Mouse (Mus musculus) intestine, postnatal 0 days (tissue): ENCODE measurements around the gene Fam20b. TPM values are rescaled to one million over a fixed set of nuclear protein-coding genes. Genes with fewer than 3 reads are reported as not detected.
A peak's percentile ranks its signal among the peaks of the same experiment; 100 is the strongest.
"Not testable (repeated sequence)": the region's sequence is repeated elsewhere in the genome, so short reads cannot be mapped to it uniquely, and the experiment has no call there.

Experiments used
- ATAC-seq: fragments of 200-750 bp; cut with Nextera tagmentation; 2 replicates; pipeline ENCODE4 v1.8.0; 2017; ENCODE audit warnings: mild to moderate bottlenecking, moderate TSS enrichment, moderate library complexity
- H3K27ac ChIP-seq: fragments of 300-500 bp; sonication (generic); 2 replicates; pipeline ENCODE4 v1.5.1; 2014; ENCODE audit warnings: mild to moderate bottlenecking, low read depth, low read length, moderate library complexity
- H3K27me3 ChIP-seq: fragments of 300-500 bp; sonication (generic); replicated peaks from 2 replicates; pipeline ENCODE4 v1.6.1; 2014; ENCODE audit warnings: low read length, mixed read lengths; ENCODE audit not compliant: control insufficient read depth, insufficient read depth
- H3K36me3 ChIP-seq: fragments of 300-500 bp; sonication (generic); 2 replicates; pipeline ENCODE4 v1.6.1; 2014; ENCODE audit warnings: mild to moderate bottlenecking, moderate library complexity; ENCODE audit not compliant: control insufficient read depth, insufficient read depth
- H3K4me1 ChIP-seq: fragments of 300-500 bp; sonication (generic); replicated peaks from 2 replicates; pipeline ENCODE4 v1.6.1; 2014; ENCODE audit warnings: antibody characterized with exemption, low read length, mixed read lengths; ENCODE audit not compliant: control insufficient read depth, insufficient read depth
- H3K4me2 ChIP-seq: fragments of 300-500 bp; sonication (generic); replicated peaks from 2 replicates; pipeline ENCODE4 v1.6.1; 2014; ENCODE audit warnings: low read depth, mild to moderate bottlenecking, moderate library complexity
- H3K4me3 ChIP-seq: fragments of 300-500 bp; sonication (generic); 2 replicates; pipeline ENCODE4 v1.5.1; 2014; ENCODE audit warnings: low read depth, low read length
- H3K9ac ChIP-seq: fragments of 300-500 bp; sonication (generic); 2 replicates; pipeline ENCODE4 v1.6.1; 2014; ENCODE audit warnings: mild to moderate bottlenecking, low read depth, low read length
- H3K9me3 ChIP-seq: fragments of 300-500 bp; sonication (generic); 2 replicates; pipeline ENCODE4 v1.6.1; 2016; ENCODE audit warnings: mixed run types; ENCODE audit not compliant: control insufficient read depth
- CTCF ChIP-seq: sonication (generic); IDR thresholded peaks from 2 replicates; pipeline ENCODE4 v1.5.1; 2016; ENCODE audit warnings: low read depth, mild to moderate bottlenecking, control low read depth, antibody characterized with exemption, moderate library complexity
- WGBS: fragments of 180-500 bp; shearing (Covaris S2); extraction: QIAGEN DNeasy Blood & Tissue Kit; methylation state at CpG from one replicate; pipeline ENCODE4 v1.1.7; 2014; 5-methylcytosine and 5-hydroxymethylcytosine counted together
- polyA plus RNA-seq: library from polyadenylated mRNA; unstranded; fragments of >200 nt; fragmentation: Nextera tagmentation; extraction: Ambion mirVana; gene quantifications from 2 replicates; pipeline ENCODE4 v1.2.1, GENCODE M21; 2015

Fam20b gene
- polyA plus RNA-seq, 1 experiment from 2014 or later: 35.4 TPM

GRCm38 (mm10) chr1:156668602-156669001 is 50.3 kb downstream of the Fam20b start:
- H3K27ac ChIP-seq: no peak overlapping the region
- no peak overlapping the region for H3K4me3 ChIP-seq
- no peak overlapping the region for H3K4me2 ChIP-seq
- no peak for TF ChIP-seq CTCF
- no peaks in the 10 kb centered on the region for H3K9me3 ChIP-seq
- no peaks in the 10 kb centered on the region; the same call in 1 of the 2 replicates for H3K36me3 ChIP-seq
- no peak overlapping the region for H3K9ac ChIP-seq
- ATAC-seq: no peak
- no peaks in the 10 kb centered on the region for H3K27me3 ChIP-seq
- 43% methylated on average over 5 of the region's 5 CpGs for WGBS
- H3K4me1 ChIP-seq: no peaks in the 10 kb centered on the region

GRCm38 (mm10) chr1:156667141-156667926 is 51.6 kb downstream of the Fam20b start:
- H3K4me3 ChIP-seq: no peak overlapping the region

GRCm38 (mm10) chr1:156665777-156666176 is 53.1 kb downstream of the Fam20b start:
- H3K9ac ChIP-seq: no peak overlapping the region
- TF ChIP-seq CTCF: no peak
- no peak overlapping the region for H3K4me3 ChIP-seq
- no peaks in the 10 kb centered on the region; the same call in 1 of the 2 replicates for H3K36me3 ChIP-seq
- H3K9me3 ChIP-seq: no peaks in the 10 kb centered on the region
- H3K4me1 ChIP-seq: no peaks in the 10 kb centered on the region
- no peak overlapping the region for H3K4me2 ChIP-seq
- no peaks in the 10 kb centered on the region for H3K27me3 ChIP-seq
- ATAC-seq: no peak
- 88% methylated on average over 8 of the region's 8 CpGs for WGBS
- H3K27ac ChIP-seq: no peak overlapping the region

More at GRCm38 (mm10) chr1:156667141-156667926, 51.6 kb downstream of the Fam20b start:
- peak; percentile 91 for ATAC-seq
- Histone ChIP-seq H3K27ac (no peak overlapping the region), H3K36me3 (no peaks in the 10 kb centered on the region; the same call in 1 of the 2 replicates), H3K4me2 (peak overlapping the region; percentile 39; the same call in 1 of the 2 replicates), H3K9ac (no peak overlapping the region), H3K27me3 (no peaks in the 10 kb centered on the region), H3K4me1 (no peaks in the 10 kb centered on the region), H3K9me3 (no peaks in the 10 kb centered on the region)
- no peak for TF ChIP-seq CTCF
- 65% methylated on average over 23 of the region's 23 CpGs for WGBS

GRCm38 (mm10) chr1:156660660-156661236 is 58.1 kb downstream of the Fam20b start:
- peak overlapping the region; percentile 40; the same call in 1 of the 2 replicates for H3K4me2 ChIP-seq

GRCm38 (mm10) chr1:156659906-156660659 is 58.8 kb downstream of the Fam20b start:
- no peaks in the 10 kb centered on the region for H3K9me3 ChIP-seq
- no peaks in the 10 kb centered on the region for H3K4me1 ChIP-seq
- no peaks in the 10 kb centered on the region for H3K27me3 ChIP-seq
- H3K27ac ChIP-seq: no peak overlapping the region
- ATAC-seq: peak; percentile 8; the same call in 1 of the 2 replicates
- H3K9ac ChIP-seq: no peak overlapping the region
- no peak overlapping the region for H3K4me3 ChIP-seq
- peak overlapping the region; percentile 47 for H3K4me2 ChIP-seq
- WGBS: 69% methylated on average over 13 of the region's 13 CpGs
- no peak for TF ChIP-seq CTCF
- peaks cover 4% of the 10 kb centered on the region; the same call in 1 of the 2 replicates for H3K36me3 ChIP-seq

More at GRCm38 (mm10) chr1:156660660-156661236, 58.1 kb downstream of the Fam20b start:
- not testable (repeated sequence) for H3K36me3 ChIP-seq, H3K27me3 ChIP-seq, H3K4me1 ChIP-seq, ATAC-seq, H3K9ac ChIP-seq, H3K9me3 ChIP-seq, H3K4me3 ChIP-seq, H3K27ac ChIP-seq
- 62% methylated on average over 17 of the region's 21 CpGs for WGBS

- Histone ChIP-seq H3K9me3 (no peaks in the 10 kb centered on the region), H3K4me1 (no peaks in the 10 kb centered on the region), H3K27me3 (no peaks in the 10 kb centered on the region), H3K4me2 (no peak overlapping the region), H3K4me3 (no peak overlapping the region), H3K36me3 (peaks cover 4% of the 10 kb centered on the region; the same call in 1 of the 2 replicates), H3K27ac (no peak overlapping the region), H3K9ac (no peak overlapping the region)
- no peak for ATAC-seq
- 86% methylated on average over 5 of the region's 5 CpGs for WGBS
- TF ChIP-seq CTCF: no peak
These were observed 60.2 kb downstream of the Fam20b start for GRCm38 (mm10) chr1:156658676-156659075.
